Mouse (Mus musculus): ENCODE results near the gene Litaf. TPM values are rescaled to one million over a fixed set of nuclear protein-coding genes. Genes with fewer than 3 reads are reported as not detected.

The Litaf gene
- polyA plus RNA-seq, 1 experiment from 2014 or later = 71.6 TPM

DNA sequence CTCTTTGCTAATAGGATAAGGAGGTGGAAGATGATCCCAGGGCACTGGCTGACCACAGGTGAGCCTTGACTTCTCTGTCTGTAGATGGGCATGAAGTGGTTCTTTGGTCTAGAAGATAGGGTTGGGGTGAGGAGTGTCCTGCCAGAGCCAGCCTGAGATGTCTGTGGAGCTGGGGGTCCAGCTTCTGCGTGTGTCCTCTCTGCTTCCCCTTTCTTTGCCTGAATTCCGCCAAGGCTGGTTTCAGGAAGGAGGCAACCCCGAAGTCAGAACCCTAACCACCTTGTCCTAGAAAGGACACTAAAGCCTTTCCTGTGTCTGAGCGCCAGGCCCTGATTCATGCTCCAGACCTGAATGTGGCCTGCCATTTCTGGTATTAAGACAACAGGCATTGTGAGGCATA, 54.0 kb downstream of the Litaf start:
- H3K4me2 ChIP-seq (replicated peaks; ENCODE audit: low read depth, low read length) = no peak overlapping the region
- H3K9ac ChIP-seq (ENCODE audit: low read depth, low read length) = no peak overlapping the region
- ATAC-seq (ENCODE audit: low FRiP score) = no peak
- H3K27ac ChIP-seq (ENCODE audit: low read depth, low read length) = no peak overlapping the region
- 89% methylated on average over 4 of the region's 4 CpGs for WGBS
- no peaks in the 10 kb centered on the region for H3K36me3 ChIP-seq (ENCODE audit: control insufficient read depth, insufficient read depth, low read length)
- DNase-seq (ENCODE audit: low spot score) = no peak
- no peaks in the 10 kb centered on the region for H3K9me3 ChIP-seq (ENCODE audit: control insufficient read depth, low read length)
- no peaks in the 10 kb centered on the region for H3K27me3 ChIP-seq (ENCODE audit: control insufficient read depth, insufficient read depth, low read length)
- H3K4me3 ChIP-seq (ENCODE audit: low read depth, low read length) = no peak overlapping the region
- no peaks in the 10 kb centered on the region; the same call in 1 of the 2 replicates for H3K4me1 ChIP-seq (replicated peaks; ENCODE audit: control insufficient read depth, insufficient read depth, low read length)

DNA sequence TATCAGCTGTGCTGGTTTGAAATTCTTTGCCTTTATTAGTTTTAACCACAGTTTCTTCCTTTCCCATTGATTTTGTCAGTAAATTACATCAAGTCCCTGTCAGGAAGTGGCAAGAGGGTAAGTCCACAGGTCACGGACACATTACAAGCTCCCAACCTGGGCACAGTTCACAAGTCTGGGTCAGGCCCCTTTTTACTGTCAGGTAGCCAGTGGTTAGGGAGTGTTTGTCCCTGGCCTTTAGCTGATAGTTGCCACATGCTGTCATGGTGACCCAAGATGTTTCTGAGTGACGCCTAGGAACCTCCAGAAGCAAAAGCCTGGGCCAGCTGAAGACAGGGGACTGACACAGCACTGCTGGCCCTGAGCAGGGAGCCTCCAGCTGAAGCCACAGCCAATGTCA, 54.8 kb downstream of the Litaf start:
- H3K4me2 ChIP-seq (replicated peaks; ENCODE audit: low read depth, low read length) = no peak overlapping the region
- no peaks in the 10 kb centered on the region for H3K9me3 ChIP-seq (ENCODE audit: control insufficient read depth, low read length)
- H3K4me3 ChIP-seq (ENCODE audit: low read depth, low read length) = no peak overlapping the region
- no peak for DNase-seq (ENCODE audit: low spot score)
- no peaks in the 10 kb centered on the region for H3K36me3 ChIP-seq (ENCODE audit: control insufficient read depth, insufficient read depth, low read length)
- ATAC-seq (ENCODE audit: low FRiP score) = no peak
- no peaks in the 10 kb centered on the region for H3K27me3 ChIP-seq (ENCODE audit: control insufficient read depth, insufficient read depth, low read length)
- no peak overlapping the region for H3K27ac ChIP-seq (ENCODE audit: low read depth, low read length)
- 73% methylated on average over 2 of the region's 2 CpGs for WGBS
- H3K9ac ChIP-seq (ENCODE audit: low read depth, low read length) = no peak overlapping the region
- no peaks in the 10 kb centered on the region; the same call in 1 of the 2 replicates for H3K4me1 ChIP-seq (replicated peaks; ENCODE audit: control insufficient read depth, insufficient read depth, low read length)

DNA sequence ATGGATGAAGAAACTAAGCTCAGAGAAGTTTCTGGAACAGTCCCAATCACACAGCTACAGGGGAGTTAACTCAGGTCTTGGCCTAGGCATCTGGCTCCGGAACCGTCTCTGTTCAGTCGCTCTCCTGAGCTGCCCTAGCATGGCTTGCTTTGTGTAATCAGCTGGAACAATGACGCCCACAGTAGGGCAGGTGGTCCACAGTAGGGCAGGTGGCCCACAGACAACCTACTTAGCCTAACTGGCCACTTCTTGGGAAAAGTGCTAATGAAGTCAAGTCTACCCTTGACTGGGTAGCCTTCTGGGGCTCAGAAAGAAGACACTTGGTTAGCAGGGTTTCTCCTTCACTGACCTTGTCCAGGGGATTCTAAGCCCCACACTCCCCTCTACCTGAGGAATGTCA, 55.7 kb downstream of the Litaf start:
- DNase-seq (ENCODE audit: low spot score) (no peak), ATAC-seq (ENCODE audit: low FRiP score) (no peak)
- Histone ChIP-seq H3K27me3 (ENCODE audit: control insufficient read depth, insufficient read depth, low read length) (no peaks in the 10 kb centered on the region), H3K36me3 (ENCODE audit: control insufficient read depth, insufficient read depth, low read length) (no peaks in the 10 kb centered on the region), H3K9ac (ENCODE audit: low read depth, low read length) (no peak overlapping the region), H3K4me2 (replicated peaks; ENCODE audit: low read depth, low read length) (no peak overlapping the region), H3K4me3 (ENCODE audit: low read depth, low read length) (no peak overlapping the region), H3K9me3 (ENCODE audit: control insufficient read depth, low read length) (no peaks in the 10 kb centered on the region), H3K27ac (ENCODE audit: low read depth, low read length) (no peak overlapping the region), H3K4me1 (replicated peaks; ENCODE audit: control insufficient read depth, insufficient read depth, low read length) (no peaks in the 10 kb centered on the region; the same call in 1 of the 2 replicates)
- 90% methylated on average over 4 of the region's 4 CpGs for WGBS

DNA sequence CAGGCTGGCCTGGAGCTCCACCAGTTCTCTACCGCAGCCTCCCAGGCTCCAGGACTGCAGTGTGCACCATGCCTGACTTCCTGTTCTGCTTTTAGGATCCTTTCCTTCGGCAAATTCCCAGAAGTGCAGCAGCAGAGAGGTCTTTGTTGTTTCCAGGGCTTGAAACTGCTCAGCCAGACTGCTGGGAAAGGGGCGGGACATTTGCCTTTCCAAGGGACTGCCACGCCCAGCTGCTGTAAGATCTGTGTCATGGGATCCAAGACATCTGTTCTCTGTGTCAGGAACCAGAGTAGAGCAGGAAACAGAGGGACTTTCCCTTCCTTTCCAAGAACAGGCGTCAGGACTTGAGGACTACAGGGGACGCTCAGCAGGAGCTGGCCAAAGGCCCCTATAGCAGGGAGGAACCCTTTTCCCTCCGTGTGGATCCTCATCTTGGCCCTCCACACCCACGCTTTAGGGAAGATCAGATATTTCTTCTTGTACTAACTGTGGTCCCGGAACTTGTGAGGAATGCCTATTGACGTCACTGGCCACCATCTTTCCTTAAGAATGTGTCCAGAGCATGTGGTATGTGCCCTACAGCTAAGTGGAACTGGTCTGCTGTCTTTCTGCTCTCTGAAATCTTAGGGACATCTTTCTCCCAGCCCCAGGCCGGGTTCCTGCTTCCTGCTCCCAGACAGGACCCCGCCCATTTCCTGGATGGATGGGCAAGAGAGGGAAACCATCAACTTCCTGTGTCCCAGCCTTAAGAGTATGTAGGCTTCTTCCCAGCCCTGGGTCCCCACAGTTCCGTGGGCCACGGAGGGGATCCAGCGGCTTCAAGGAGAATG, 57.6 kb downstream of the Litaf start:
- H3K27me3 ChIP-seq (ENCODE audit: control insufficient read depth, insufficient read depth, low read length) = no peaks in the 10 kb centered on the region
- H3K4me1 ChIP-seq (replicated peaks; ENCODE audit: control insufficient read depth, insufficient read depth, low read length) = no peaks in the 10 kb centered on the region; the same call in 1 of the 2 replicates
- ATAC-seq (ENCODE audit: low FRiP score) (peak; percentile 88), DNase-seq (ENCODE audit: low spot score) (peak; percentile 82)
- no peaks in the 10 kb centered on the region for H3K36me3 ChIP-seq (ENCODE audit: control insufficient read depth, insufficient read depth, low read length)
- 0 out of 2 replicates have a peak overlapping the region, but pooled peaks have one; percentile 1 for H3K4me2 ChIP-seq (replicated peaks; ENCODE audit: low read depth, low read length)
- no peak overlapping the region for H3K4me3 ChIP-seq (ENCODE audit: low read depth, low read length)
- peak overlapping the region; percentile 81 for H3K27ac ChIP-seq (ENCODE audit: low read depth, low read length)
- H3K9me3 ChIP-seq (ENCODE audit: control insufficient read depth, low read length) = no peaks in the 10 kb centered on the region
- WGBS = 38% methylated on average over 15 of the region's 15 CpGs
- H3K9ac ChIP-seq (ENCODE audit: low read depth, low read length) = no peak overlapping the region

DNA sequence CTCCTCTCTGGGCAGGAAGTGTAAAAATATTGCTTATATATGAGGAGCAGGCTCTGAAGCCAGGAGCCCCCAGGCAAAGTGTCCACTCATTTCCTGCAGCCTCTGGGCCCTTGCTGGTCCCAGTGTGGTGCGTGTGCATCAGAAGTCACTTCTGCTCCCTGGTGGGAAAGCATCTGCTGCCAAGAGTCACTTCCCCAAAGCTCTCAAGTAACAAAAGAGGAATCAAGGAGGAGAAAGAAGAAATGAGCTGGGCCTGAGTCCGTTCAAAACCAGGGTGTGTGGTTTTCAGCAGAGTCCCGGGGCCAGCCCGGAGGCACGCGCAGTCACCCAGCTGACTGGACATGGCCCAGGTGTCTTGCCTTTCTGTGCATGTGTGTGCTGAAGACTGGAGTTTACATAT, 59.9 kb downstream of the Litaf start:
- Histone ChIP-seq H3K27ac (ENCODE audit: low read depth, low read length) (no peak overlapping the region), H3K9me3 (ENCODE audit: control insufficient read depth, low read length) (no peaks in the 10 kb centered on the region), H3K4me3 (ENCODE audit: low read depth, low read length) (no peak overlapping the region), H3K9ac (ENCODE audit: low read depth, low read length) (no peak overlapping the region), H3K27me3 (ENCODE audit: control insufficient read depth, insufficient read depth, low read length) (no peaks in the 10 kb centered on the region), H3K4me2 (replicated peaks; ENCODE audit: low read depth, low read length) (no peak overlapping the region), H3K4me1 (replicated peaks; ENCODE audit: control insufficient read depth, insufficient read depth, low read length) (no peaks in the 10 kb centered on the region; the same call in 1 of the 2 replicates), H3K36me3 (ENCODE audit: control insufficient read depth, insufficient read depth, low read length) (no peaks in the 10 kb centered on the region)
- ATAC-seq (ENCODE audit: low FRiP score) (no peak), DNase-seq (ENCODE audit: low spot score) (no peak)
- 79% methylated on average over 6 of the region's 6 CpGs for WGBS

DNA sequence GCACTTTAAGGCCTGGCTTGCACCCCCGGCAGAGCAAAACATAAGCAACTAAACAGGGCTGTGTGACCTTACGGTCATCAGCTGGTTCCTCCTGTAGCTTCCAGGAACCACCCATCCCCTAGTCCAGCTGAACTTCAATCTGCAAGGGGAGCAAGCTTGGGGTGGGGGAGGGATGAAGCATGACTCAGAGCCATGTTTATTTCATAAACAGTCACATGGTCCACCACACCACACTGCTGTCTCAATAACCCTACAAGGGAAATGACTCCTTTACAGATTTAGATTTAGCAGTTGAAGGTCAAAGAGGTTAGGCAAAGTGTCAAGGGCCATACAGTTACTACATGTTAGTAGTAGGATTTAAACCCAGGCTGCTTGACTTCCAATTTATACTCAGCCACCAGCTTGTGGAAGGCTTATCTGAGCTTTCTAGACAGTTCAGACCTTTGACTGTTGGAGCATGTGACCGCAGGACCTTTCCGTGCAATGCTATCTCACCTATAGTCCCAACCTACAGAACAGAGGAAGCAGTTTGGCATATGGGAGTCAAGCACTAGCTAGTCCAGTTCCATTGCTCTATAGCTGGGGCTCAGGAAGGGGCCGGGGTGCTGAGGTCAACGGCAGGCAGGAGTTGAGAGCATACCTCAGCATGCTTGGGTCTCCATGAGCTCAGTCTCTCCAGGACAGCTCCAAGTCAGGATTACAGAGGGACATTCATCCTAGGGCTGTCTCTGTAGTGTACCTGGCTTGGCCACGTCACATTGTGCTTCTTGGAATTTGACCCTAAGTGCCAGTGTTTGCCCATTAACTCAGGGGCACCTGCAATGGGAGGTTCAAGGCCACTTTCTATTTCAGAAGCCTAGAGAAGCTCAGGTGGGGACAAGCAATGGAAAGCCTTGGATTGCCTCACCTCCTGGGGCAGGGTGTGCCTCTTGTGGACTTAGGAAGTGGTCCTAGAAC, 64.0 kb downstream of the Litaf start:
- Histone ChIP-seq H3K4me3 (ENCODE audit: low read depth, low read length) (no peak overlapping the region), H3K9me3 (ENCODE audit: control insufficient read depth, low read length) (no peaks in the 10 kb centered on the region), H3K36me3 (ENCODE audit: control insufficient read depth, insufficient read depth, low read length) (no peaks in the 10 kb centered on the region), H3K4me1 (replicated peaks; ENCODE audit: control insufficient read depth, insufficient read depth, low read length) (no peaks in the 10 kb centered on the region), H3K9ac (ENCODE audit: low read depth, low read length) (no peak overlapping the region), H3K27ac (ENCODE audit: low read depth, low read length) (no peak overlapping the region), H3K4me2 (replicated peaks; ENCODE audit: low read depth, low read length) (no peak overlapping the region), H3K27me3 (ENCODE audit: control insufficient read depth, insufficient read depth, low read length) (no peaks in the 10 kb centered on the region)
- no peak for DNase-seq (ENCODE audit: low spot score)
- WGBS = 88% methylated on average over 7 of the region's 7 CpGs
- no peak for ATAC-seq (ENCODE audit: low FRiP score)

DNA sequence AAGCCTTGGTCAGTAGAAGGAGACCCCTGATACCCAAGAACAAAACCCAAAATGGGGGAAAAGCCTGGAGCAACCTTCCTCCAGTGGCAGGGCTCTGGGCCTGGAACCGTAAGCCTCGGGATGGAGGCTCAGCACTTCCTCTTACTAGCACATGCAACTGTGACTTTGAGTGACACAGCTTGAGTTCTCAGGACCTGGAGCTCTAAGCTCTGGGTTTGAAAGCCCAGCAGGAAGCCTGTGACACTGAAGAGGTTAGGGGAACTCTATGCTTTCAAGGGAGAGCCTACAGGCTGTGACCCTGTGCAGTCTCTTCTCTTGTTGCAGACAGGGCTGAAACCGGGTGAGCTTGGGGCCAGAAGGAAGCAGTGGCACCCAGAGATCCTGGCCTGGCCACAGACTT, 66.1 kb downstream of the Litaf start:
- H3K4me1 ChIP-seq (replicated peaks; ENCODE audit: control insufficient read depth, insufficient read depth, low read length) = no peaks in the 10 kb centered on the region
- DNase-seq (ENCODE audit: low spot score) (no peak), ATAC-seq (ENCODE audit: low FRiP score) (no peak)
- no peaks in the 10 kb centered on the region for H3K27me3 ChIP-seq (ENCODE audit: control insufficient read depth, insufficient read depth, low read length)
- H3K4me3 ChIP-seq (ENCODE audit: low read depth, low read length) = no peak overlapping the region
- 64% methylated on average over 3 of the region's 3 CpGs for WGBS
- H3K9ac ChIP-seq (ENCODE audit: low read depth, low read length) = no peak overlapping the region
- no peak overlapping the region for H3K27ac ChIP-seq (ENCODE audit: low read depth, low read length)
- no peaks in the 10 kb centered on the region for H3K36me3 ChIP-seq (ENCODE audit: control insufficient read depth, insufficient read depth, low read length)
- H3K4me2 ChIP-seq (replicated peaks; ENCODE audit: low read depth, low read length) = no peak overlapping the region
- no peaks in the 10 kb centered on the region for H3K9me3 ChIP-seq (ENCODE audit: control insufficient read depth, low read length)

DNA sequence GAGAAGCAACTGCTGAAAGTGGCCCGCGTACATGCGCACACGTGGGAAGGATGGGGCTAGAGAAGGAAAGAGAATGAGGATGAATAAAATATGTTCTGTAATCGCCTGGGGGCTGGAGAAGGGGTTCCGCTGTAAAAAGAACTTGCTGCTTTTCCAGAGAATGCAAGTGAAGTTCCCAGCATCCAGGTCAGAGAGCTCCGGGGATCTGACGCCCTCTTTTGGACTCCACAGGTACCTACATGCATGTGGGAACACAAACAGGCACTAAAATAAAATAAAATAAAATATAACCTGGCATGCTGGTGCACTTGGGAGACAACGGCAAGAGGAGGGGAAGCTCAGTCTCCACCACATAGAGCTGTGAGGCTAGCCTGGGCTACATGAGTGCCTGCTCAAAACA, 67.7 kb downstream of the Litaf start:
- DNase-seq (ENCODE audit: low spot score) (no peak), ATAC-seq (ENCODE audit: low FRiP score) (no peak)
- H3K9ac ChIP-seq (ENCODE audit: low read depth, low read length) = no peak overlapping the region
- H3K9me3 ChIP-seq (ENCODE audit: control insufficient read depth, low read length) = no peaks in the 10 kb centered on the region
- no peaks in the 10 kb centered on the region for H3K4me1 ChIP-seq (replicated peaks; ENCODE audit: control insufficient read depth, insufficient read depth, low read length)
- H3K27me3 ChIP-seq (ENCODE audit: control insufficient read depth, insufficient read depth, low read length) = no peaks in the 10 kb centered on the region
- H3K4me2 ChIP-seq (replicated peaks; ENCODE audit: low read depth, low read length) = no peak overlapping the region
- H3K27ac ChIP-seq (ENCODE audit: low read depth, low read length) = no peak overlapping the region
- WGBS = 79% methylated on average over 9 of the region's 9 CpGs
- no peaks in the 10 kb centered on the region for H3K36me3 ChIP-seq (ENCODE audit: control insufficient read depth, insufficient read depth, low read length)
- no peak overlapping the region for H3K4me3 ChIP-seq (ENCODE audit: low read depth, low read length)
